Mouse (Mus musculus) embryonic facial prominence, embryonic 11.5 days (tissue): ENCODE results near the gene Ptpn1. TPM values are rescaled to one million over a fixed set of nuclear protein-coding genes. Genes with fewer than 3 reads are reported as not detected.

ENCODE experiments used
- ATAC-seq: fragments of 200-750 bp; cut with Nextera tagmentation; replicated peaks from 2 replicates; pipeline ENCODE4 v1.8.0; 2017; ENCODE audit warnings: low read depth; ENCODE audit not compliant: insufficient number of reproducible peaks, low FRiP score, low TSS enrichment
- DNase-seq: peaks from one replicate; pipeline ENCODE4 v3.0.0-alpha.2; 2015; ENCODE audit warnings: low spot score
- H3K27ac ChIP-seq: fragments of 300-500 bp; sonication (generic); replicated peaks from 2 replicates; pipeline ENCODE4 v1.5.1; 2014; ENCODE audit warnings: mild to moderate bottlenecking, low read depth, low read length, control low read depth
- H3K27me3 ChIP-seq: fragments of 300-500 bp; sonication (generic); 2 replicates; pipeline ENCODE4 v1.6.1; 2014; ENCODE audit warnings: mild to moderate bottlenecking, low read length, moderate library complexity, mixed read lengths; ENCODE audit not compliant: control insufficient read depth, insufficient read depth
- H3K36me3 ChIP-seq: fragments of 300-500 bp; sonication (generic); replicated peaks from 2 replicates; pipeline ENCODE4 v1.6.1; 2014; ENCODE audit warnings: low read depth, mild to moderate bottlenecking, low read length, moderate library complexity, mixed read lengths; ENCODE audit not compliant: control insufficient read depth, insufficient read depth
- H3K4me1 ChIP-seq: fragments of 300-500 bp; sonication (generic); 2 replicates; pipeline ENCODE4 v1.6.1; 2014; ENCODE audit warnings: low read length, mixed read lengths; ENCODE audit not compliant: control insufficient read depth, insufficient read depth
- H3K4me2 ChIP-seq: fragments of 300-500 bp; sonication (generic); 2 replicates; pipeline ENCODE4 v1.6.1; 2014; ENCODE audit warnings: low read depth, mild to moderate bottlenecking, control low read depth, low read length, moderate library complexity
- H3K4me3 ChIP-seq: fragments of 300-500 bp; sonication (generic); 2 replicates; pipeline ENCODE4 v1.5.1; 2014; ENCODE audit warnings: low read depth, low read length, control low read depth
- H3K9ac ChIP-seq: fragments of 300-500 bp; sonication (generic); replicated peaks from 2 replicates; pipeline ENCODE4 v1.6.1; 2014; ENCODE audit warnings: mild to moderate bottlenecking, control low read depth, low read length
- H3K9me3 ChIP-seq: fragments of 300-500 bp; sonication (generic); replicated peaks from 2 replicates; pipeline ENCODE4 v1.6.1; 2016; ENCODE audit warnings: mild to moderate bottlenecking, low read length, inconsistent platforms, mixed read lengths; ENCODE audit not compliant: control insufficient read depth
- WGBS: fragments of 180-500 bp; shearing (Covaris S2); extraction: QIAGEN DNeasy Blood & Tissue Kit; methylation state at CpG from one replicate; pipeline ENCODE4 v1.1.7; 2014; 5-methylcytosine and 5-hydroxymethylcytosine counted together
- polyA plus RNA-seq: library from polyadenylated mRNA; unstranded; fragments of >200 nt; fragmentation: Nextera tagmentation; extraction: Ambion mirVana; gene quantifications from 2 replicates; pipeline ENCODE4 v1.2.1, GENCODE M21; 2014

Ptpn1 gene
- polyA plus RNA-seq, 1 experiment from 2014 or later, result 56.6 TPM

- Histone ChIP-seq H3K9me3 (no peaks in the 10 kb centered on the region), H3K4me2 (no peak overlapping the region), H3K27me3 (no peaks in the 10 kb centered on the region), H3K27ac (no peak overlapping the region), H3K4me3 (no peak overlapping the region), H3K4me1 (no peaks in the 10 kb centered on the region), H3K36me3 (no peaks in the 10 kb centered on the region), H3K9ac (no peak overlapping the region)
- DNase-seq (no peak), ATAC-seq (no peak)
These were observed 25.1 kb upstream of the Ptpn1 start for GRCm38 (mm10) chr2:167906729-167907128.

- no peak for ATAC-seq
- Histone ChIP-seq H3K4me1 (no peaks in the 10 kb centered on the region), H3K9ac (no peak overlapping the region), H3K9me3 (no peaks in the 10 kb centered on the region), H3K27me3 (no peaks in the 10 kb centered on the region), H3K36me3 (no peaks in the 10 kb centered on the region), H3K4me3 (no peak overlapping the region), H3K4me2 (no peak overlapping the region), H3K27ac (no peak overlapping the region)
- 77% methylated on average over 11 of the region's 11 CpGs for WGBS
- DNase-seq, result no peak
These were observed 22.2 kb upstream of the Ptpn1 start for GRCm38 (mm10) chr2:167909531-167910177.

- no peaks in the 10 kb centered on the region for H3K36me3 ChIP-seq
- DNase-seq (no peak), ATAC-seq (no peak)
- no peak overlapping the region for H3K4me3 ChIP-seq
- 61% methylated on average over 3 of the region's 3 CpGs for whole genome bisulfite sequencing
- no peaks in the 10 kb centered on the region for H3K4me1 ChIP-seq
- H3K9me3 ChIP-seq, result no peaks in the 10 kb centered on the region
- no peak overlapping the region for H3K4me2 ChIP-seq
- H3K27ac ChIP-seq, result no peak overlapping the region
- no peaks in the 10 kb centered on the region for H3K27me3 ChIP-seq
- H3K9ac ChIP-seq, result no peak overlapping the region
These were observed 21.7 kb upstream of the Ptpn1 start for GRCm38 (mm10) chr2:167910178-167910540.

- WGBS, result 96% methylated on average over 5 of the region's 5 CpGs
- no peak overlapping the region for H3K27ac ChIP-seq
- no peak overlapping the region for H3K4me3 ChIP-seq
- H3K9me3 ChIP-seq, result no peaks in the 10 kb centered on the region
- no peaks in the 10 kb centered on the region for H3K4me1 ChIP-seq
- DNase-seq, result no peak
- H3K4me2 ChIP-seq, result no peak overlapping the region
- ATAC-seq, result no peak
- H3K36me3 ChIP-seq, result no peaks in the 10 kb centered on the region
- no peak overlapping the region for H3K9ac ChIP-seq
- H3K27me3 ChIP-seq, result no peaks in the 10 kb centered on the region
These were observed 20.3 kb upstream of the Ptpn1 start for GRCm38 (mm10) chr2:167911511-167911910.

- Histone ChIP-seq H3K36me3 (no peaks in the 10 kb centered on the region), H3K4me2 (no peak overlapping the region), H3K4me1 (no peaks in the 10 kb centered on the region), H3K9ac (no peak overlapping the region), H3K27ac (no peak overlapping the region), H3K9me3 (no peaks in the 10 kb centered on the region), H3K27me3 (no peaks in the 10 kb centered on the region), H3K4me3 (no peak overlapping the region)
- ATAC-seq, result no peak
- 71% methylated on average over 1 of the region's 1 CpGs for WGBS
- DNase-seq, result no peak
These were observed 12.8 kb upstream of the Ptpn1 start for GRCm38 (mm10) chr2:167919081-167919480.

- Histone ChIP-seq H3K9ac (no peak overlapping the region), H3K36me3 (no peaks in the 10 kb centered on the region), H3K4me2 (no peak overlapping the region), H3K4me3 (no peak overlapping the region), H3K9me3 (no peaks in the 10 kb centered on the region), H3K4me1 (no peaks in the 10 kb centered on the region), H3K27ac (no peak overlapping the region), H3K27me3 (no peaks in the 10 kb centered on the region)
- DNase-seq (no peak), ATAC-seq (no peak)
- WGBS, result 44% methylated on average over 11 of the region's 11 CpGs
These were observed 11.8 kb upstream of the Ptpn1 start for GRCm38 (mm10) chr2:167920041-167920440.

GRCm38 (mm10) chr2:167920960-167921495 is 10.8 kb upstream of the Ptpn1 start:
- Histone ChIP-seq H3K27ac (no peak overlapping the region), H3K36me3 (no peaks in the 10 kb centered on the region), H3K9me3 (no peaks in the 10 kb centered on the region), H3K4me3 (no peak overlapping the region), H3K4me1 (no peaks in the 10 kb centered on the region), H3K9ac (no peak overlapping the region), H3K4me2 (no peak overlapping the region), H3K27me3 (no peaks in the 10 kb centered on the region)
- ATAC-seq (no peak), DNase-seq (no peak)
- 87% methylated on average over 9 of the region's 9 CpGs for WGBS

- Histone ChIP-seq H3K4me1 (no peaks in the 10 kb centered on the region), H3K4me2 (no peak overlapping the region), H3K9me3 (no peaks in the 10 kb centered on the region), H3K4me3 (no peak overlapping the region), H3K27me3 (no peaks in the 10 kb centered on the region), H3K27ac (no peak overlapping the region), H3K36me3 (no peaks in the 10 kb centered on the region), H3K9ac (no peak overlapping the region)
- no peak for ATAC-seq
- WGBS, result 86% methylated on average over 8 of the region's 8 CpGs
- DNase-seq, result no peak
These were observed 10.0 kb upstream of the Ptpn1 start for GRCm38 (mm10) chr2:167921823-167922222.
